Mouse (Mus musculus): ENCODE measurements at regions not wholly inside any gene's neighbourhood (a gene's known extent, or its start where the extent isn't known, plus 50 kb on each side); places are given as distances from the start of the nearest gene placed in this dataset.

DNA sequence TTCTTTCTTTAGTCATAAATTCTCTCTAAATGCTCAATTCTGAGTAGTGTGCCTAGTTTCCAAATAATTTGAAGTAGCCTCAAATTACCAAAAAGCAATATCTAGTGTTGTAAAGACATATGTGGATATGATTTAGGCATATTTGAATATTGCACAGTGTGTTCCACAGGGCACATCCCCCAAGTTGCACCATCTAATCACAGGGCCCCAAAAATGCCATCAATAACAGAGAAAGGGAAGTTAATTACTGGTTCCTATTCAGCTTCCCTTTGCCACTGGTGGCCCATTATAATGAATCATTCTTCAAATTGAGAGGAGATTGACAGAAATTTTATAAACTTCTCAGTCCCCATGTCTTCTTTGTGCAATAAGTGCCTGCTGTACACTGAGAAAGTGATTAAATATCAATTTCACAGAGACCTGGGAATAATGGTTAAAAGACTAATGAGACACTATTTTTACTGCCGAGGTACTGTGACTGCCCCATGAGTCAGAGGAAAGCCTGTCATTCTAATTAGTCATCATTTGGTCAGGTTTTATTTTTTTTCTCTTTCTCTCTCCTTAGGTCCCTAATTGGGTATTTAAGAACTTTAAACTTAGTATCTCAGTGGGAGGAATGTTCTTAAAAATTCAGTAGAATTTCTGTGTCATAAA is 284.0 kb upstream of the Manea start:
- TF ChIP-seq POLR2A (IDR thresholded peaks at IDR 0.05; ENCODE audit: extremely low read depth, insufficient read depth, low read length) (no peak), CTCF (IDR thresholded peaks at IDR 0.05; ENCODE audit: extremely low read depth, insufficient read depth, low read length) (no peak)
